Mouse (Mus musculus) small intestine, adult 2 months (tissue): Measurements from ENCODE around the gene Tpmt.

Experiments used
- CTCF ChIP-seq: fragments of 200-500 bp; IDR thresholded peaks from 2 replicates; pipeline ENCODE4 v1.5.1; 2012; ENCODE audit warnings: low read depth, mild to moderate bottlenecking, control low read depth, inconsistent platforms, low read length, moderate library complexity, mixed read lengths; ENCODE audit not compliant: insufficient replicate concordance, insufficient read length; ENCODE audit errors: extremely low read depth
- POLR2A ChIP-seq: fragments of 200-500 bp; IDR thresholded peaks from 2 replicates; pipeline ENCODE4 v1.6.1; 2012; ENCODE audit warnings: low read depth, mild to moderate bottlenecking, control low read depth, inconsistent platforms, low read length, moderate library complexity

DNA sequence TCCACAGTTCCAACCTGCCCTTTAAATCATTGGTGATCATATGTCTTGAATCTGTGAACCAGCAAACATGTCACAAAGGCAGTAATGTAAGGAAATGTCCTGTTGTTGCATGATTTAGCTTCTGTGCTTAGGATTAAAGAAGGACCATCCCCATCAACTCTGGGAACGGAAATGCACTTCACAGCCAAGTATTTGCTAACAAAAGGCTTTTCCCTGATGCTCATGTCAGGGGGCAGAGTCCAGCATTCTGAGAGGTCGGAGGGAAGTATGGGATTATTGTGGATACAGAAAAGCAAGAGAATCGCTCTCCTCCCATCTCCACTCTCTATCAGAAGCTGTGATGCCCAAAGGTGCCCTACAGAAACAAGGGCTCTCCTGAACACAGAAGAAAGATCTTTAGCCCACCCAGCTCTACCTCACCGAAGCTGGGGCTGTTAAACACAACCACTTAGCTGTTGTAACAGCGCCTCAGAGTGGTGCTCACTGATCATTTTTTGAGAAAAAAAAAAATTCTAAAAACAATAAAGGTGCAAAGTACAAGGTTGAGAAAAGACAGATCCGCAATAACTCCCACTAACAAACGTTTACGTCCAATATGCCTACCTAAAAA, 2.4 kb downstream of the Tpmt start:
- TF ChIP-seq CTCF (no peak), POLR2A (no peak)
